Mouse (Mus musculus): ENCODE results near the gene Gm10447.

DNA sequence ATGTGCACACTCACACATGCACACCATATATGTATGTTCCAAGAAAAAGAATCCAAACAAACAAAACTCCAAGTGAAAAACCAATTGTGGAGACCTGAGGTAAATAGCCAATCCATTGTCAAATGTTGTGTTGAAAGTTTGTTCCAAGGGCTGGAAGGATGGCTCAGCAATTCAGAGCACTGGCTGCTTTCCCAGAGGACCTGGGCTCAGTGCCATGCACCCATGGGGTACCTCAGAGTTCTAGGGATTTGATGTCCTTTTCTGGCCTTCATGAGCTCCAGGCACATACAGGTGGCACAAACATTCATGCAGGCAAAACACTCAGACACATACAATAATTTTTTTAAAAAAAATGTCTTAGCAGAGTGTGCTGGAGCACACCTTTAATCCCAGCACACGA lies 8.4 kb downstream of the Gm10447 start:
- no peak for TF ChIP-seq CTCF (IDR thresholded peaks at IDR 0.05; ENCODE audit: low read depth, low read length)
- TF ChIP-seq TAL1 (conservative IDR thresholded peaks at IDR 0.05; ENCODE audit: low read depth, low read length), result no peak

All from G1E (cell line).